Mouse (Mus musculus): ENCODE measurements around the gene Gabrb2.

GRCm38 (mm10) chr11:42581753-42582152, 162.2 kb downstream of the Gabrb2 start:
- TF ChIP-seq CTCF (IDR thresholded peaks at IDR 0.05) (no peak), EP300 (IDR thresholded peaks at IDR 0.05) (no peak)

Data from lung, postnatal 0 days (tissue).